Mouse (Mus musculus) mouse embryonic stem cell (cell line): Measurements from ENCODE around the gene C1qtnf5.

Source experiments
- in situ Hi-C, 2 experiments: fragments of 300-500 bp; cut with MboI; formaldehyde crosslinking; loops; 1 replicate in 1 of 2; 3 replicates in 1 of 2; pipeline ENCODE4 v1.14.3; 2019 to 2020; ENCODE audit warnings: low sequenced_read_pairs in 2 of 2, low pct_unique_long_range_greater_than_20kb in 1 of 2, mixed read lengths in 1 of 2; ENCODE audit not compliant: unreplicated experiment in 1 of 2

Gene C1qtnf5

GRCm38 (mm10) chr9:44125026-44125425 is 18.0 kb downstream of the C1qtnf5 start:
- in situ Hi-C loops, result no loop called here

GRCm38 (mm10) chr9:44125546-44126428 is 18.7 kb downstream of the C1qtnf5 start:
- in situ Hi-C loops, result no loop called here

GRCm38 (mm10) chr9:44126746-44127145 is 19.7 kb downstream of the C1qtnf5 start:
- in situ Hi-C loops, result no loop called here

- in situ Hi-C loops, result no loop called here
Measured at GRCm38 (mm10) chr9:44127351-44127801, 20.3 kb downstream of the C1qtnf5 start.

GRCm38 (mm10) chr9:44129633-44130032 is 22.6 kb downstream of the C1qtnf5 start:
- in situ Hi-C loops, result no loop called here

GRCm38 (mm10) chr9:44130034-44130433 is 23.0 kb downstream of the C1qtnf5 start:
- in situ Hi-C loops, result no loop called here

- in situ Hi-C loops, result no loop called here
Measured at GRCm38 (mm10) chr9:44130581-44131275, 23.7 kb downstream of the C1qtnf5 start.

GRCm38 (mm10) chr9:44131276-44131590 is 24.2 kb downstream of the C1qtnf5 start:
- in situ Hi-C loops, result no loop called here

GRCm38 (mm10) chr9:44132200-44132599 is 25.2 kb downstream of the C1qtnf5 start:
- in situ Hi-C loops, result no loop called here

- in situ Hi-C loops, result no loop called here
Measured at GRCm38 (mm10) chr9:44133287-44133686, 26.2 kb downstream of the C1qtnf5 start.

- in situ Hi-C loops, result no loop called here
Measured at GRCm38 (mm10) chr9:44134101-44134850, 27.2 kb downstream of the C1qtnf5 start, which contains the start of gene Mcam. Gene Mcam (plus strand): TSS chr9:44134469.

- in situ Hi-C loops, result no loop called here
Measured at GRCm38 (mm10) chr9:44134851-44135730, 28.0 kb downstream of the C1qtnf5 start.

GRCm38 (mm10) chr9:44135731-44136411 is 28.8 kb downstream of the C1qtnf5 start:
- in situ Hi-C loops, result no loop called here

GRCm38 (mm10) chr9:44137846-44138245 is 30.8 kb downstream of the C1qtnf5 start:
- in situ Hi-C loops, result no loop called here

GRCm38 (mm10) chr9:44141951-44142350 is 34.9 kb downstream of the C1qtnf5 start:
- in situ Hi-C loops, result no loop called here

- in situ Hi-C loops, result no loop called here
Measured at GRCm38 (mm10) chr9:44143421-44143820, 36.4 kb downstream of the C1qtnf5 start.

- in situ Hi-C loops, result no loop called here
Measured at GRCm38 (mm10) chr9:44144023-44144717, 37.1 kb downstream of the C1qtnf5 start.
